Mouse (Mus musculus) fat pad, adult 2 months (tissue): ENCODE data around the gene Thra.
"Not testable (repeated sequence)": the region's sequence is repeated elsewhere in the genome, so short reads cannot be mapped to it uniquely, and the experiment has no call there.

Source experiments
- DNase-seq: peaks from one replicate; pipeline ENCODE4 v3.0.0-alpha.2; 2011; ENCODE audit warnings: low read depth, low spot score; ENCODE audit errors: extremely low read depth

Thra gene

DNA sequence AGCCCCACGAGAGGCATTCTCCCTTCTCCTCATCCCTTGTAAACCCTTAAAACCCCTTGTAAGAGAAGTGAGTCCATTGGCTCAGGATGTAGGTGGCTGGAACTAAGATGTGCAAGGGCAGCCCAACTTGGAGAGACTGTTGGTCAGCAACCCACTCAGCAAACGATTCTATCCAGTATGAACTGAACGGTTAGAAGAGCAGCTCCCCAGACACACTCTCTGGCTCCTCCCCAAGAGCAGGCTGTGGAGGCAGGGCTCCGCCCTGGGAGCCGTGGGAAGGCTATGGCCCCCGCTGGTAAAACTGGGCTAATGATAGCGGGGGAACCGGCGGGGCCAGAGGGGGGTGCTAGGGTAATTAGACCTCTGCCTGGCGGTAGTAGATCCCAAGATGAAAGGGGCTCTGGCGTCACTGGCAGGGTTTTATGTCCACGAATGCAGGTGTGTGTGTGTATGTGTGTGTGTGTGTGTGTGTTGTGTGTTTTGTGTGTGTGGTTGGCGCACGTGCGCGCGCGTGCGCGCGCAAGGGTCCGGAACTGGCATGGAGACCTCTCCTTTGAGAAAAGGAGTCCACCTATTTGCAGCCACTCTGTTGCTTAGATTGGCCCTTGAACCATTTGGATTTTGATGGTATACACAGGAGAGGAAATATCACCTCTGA lies at the start of gene Thra:
Thra (plus strand) TSS at position 246 of the 658 bp plus-strand sequence.
- no peak for DNase-seq

DNA sequence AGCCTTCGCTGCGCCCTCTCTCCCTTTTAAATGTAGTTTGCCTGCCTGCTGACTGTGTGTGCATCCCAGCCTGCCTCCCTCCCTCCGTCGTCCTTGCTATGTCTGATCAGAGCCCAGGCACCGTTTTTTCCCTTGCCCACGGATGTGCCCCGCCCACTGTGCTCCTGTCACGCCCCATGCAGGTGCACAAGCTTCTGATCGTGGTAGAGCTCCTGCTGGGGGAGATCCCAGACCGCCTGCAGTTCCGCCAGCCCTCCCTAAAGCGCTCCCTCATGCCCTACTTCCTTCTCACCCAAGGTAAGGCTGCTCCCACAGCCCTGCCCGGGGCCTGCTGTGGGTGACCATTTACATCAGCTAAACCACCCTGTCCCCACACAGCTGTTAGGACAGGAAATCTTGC lies 47.2 kb upstream of the Thra start:
- no peak for DNase-seq

DNA sequence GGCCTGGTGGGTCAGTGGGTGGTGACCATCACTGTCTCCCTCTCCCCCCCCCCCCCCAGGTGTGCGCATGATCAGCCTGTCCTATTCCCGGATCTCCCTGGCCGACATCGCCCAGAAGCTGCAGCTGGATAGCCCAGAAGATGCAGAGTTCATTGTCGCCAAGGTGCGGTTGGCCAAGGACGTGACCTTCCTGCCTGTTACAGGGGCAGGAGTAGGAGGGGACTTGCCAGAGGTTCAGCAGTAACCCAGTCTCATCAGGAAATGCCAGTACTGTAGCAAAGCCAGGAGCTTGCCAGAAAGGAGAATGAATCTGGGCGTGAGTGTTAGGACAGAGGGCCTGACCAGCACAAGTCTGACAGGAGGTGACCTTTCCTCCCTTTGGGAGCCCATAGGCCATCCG lies 46.7 kb upstream of the Thra start:
- no peak for DNase-seq

DNA sequence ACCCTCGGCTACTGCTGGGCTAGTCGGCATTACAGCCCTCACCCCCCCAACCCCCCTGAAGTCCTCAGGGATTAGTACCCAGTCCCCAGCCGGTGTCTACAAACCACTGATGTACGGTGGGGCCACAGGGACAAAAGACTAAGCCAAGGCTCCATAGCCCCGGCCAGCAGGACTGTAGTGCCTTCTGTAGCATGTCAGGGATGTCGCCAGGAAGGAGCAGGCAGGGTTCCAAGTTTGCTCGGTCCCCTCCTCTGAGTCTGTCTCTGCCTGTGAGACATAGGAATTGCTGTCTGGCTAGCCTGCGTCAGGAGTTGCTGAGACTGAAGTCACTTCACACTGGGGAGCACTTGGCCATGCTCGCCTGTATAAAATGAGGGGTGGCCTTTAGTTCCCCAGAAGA lies 46.1 kb upstream of the Thra start:
- DNase-seq = no peak

DNA sequence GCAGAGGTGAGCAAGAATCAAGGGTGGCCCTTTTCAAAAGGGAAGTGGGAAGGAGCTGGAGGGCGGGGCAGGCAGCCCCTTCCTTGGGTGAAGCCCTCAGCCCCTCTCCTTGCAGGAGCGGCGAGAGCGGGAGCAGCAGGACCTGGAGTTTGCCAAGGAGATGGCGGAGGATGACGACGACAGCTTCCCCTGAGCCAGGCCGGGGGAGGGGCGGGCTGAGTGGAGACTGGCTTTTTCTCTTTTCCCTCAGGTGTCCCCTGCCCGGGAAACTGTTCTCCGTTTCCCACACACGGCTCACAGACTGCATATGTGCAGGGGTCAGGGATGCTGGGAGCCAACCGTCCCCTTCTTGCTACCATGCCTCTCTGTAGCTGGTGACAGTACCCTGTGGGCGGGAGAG lies 45.0 kb upstream of the Thra start:
- DNase-seq = no peak

GRCm38 (mm10) chr11:98696454-98697216 lies 43.8 kb upstream of the Thra start:
- peak; percentile 64 for DNase-seq

- DNase-seq = no peak
These were observed 43.2 kb upstream of the Thra start for GRCm38 (mm10) chr11:98697225-98697624.

- no peak for DNase-seq
These were observed 41.4 kb upstream of the Thra start for GRCm38 (mm10) chr11:98698849-98699640.

DNA sequence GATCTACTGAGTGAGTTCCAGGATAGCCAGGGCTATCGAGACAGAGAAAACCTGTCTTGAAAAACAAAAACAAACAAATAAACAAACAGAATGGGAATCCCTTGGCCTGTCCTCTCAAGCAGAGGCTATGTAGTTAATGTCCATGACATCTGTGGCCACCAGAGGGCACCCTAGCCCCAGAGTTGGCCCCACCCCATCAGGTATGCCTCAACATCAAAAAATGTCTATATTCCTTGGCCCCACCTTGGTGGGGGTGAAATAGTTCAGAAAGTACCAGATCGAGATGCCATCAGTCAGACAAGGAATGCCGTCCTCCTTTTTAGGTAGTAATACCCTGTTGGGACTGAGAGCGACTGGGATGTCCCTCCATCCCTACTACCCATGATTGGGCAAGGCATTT lies 40.5 kb upstream of the Thra start:
- no peak for DNase-seq

- no peak for DNase-seq
These were observed 39.2 kb upstream of the Thra start, which contains the start of gene Csf3 for GRCm38 (mm10) chr11:98701213-98701670. TSS of gene Csf3 (plus strand) at chr11:98701263.

- no peak for DNase-seq
These were observed 38.1 kb upstream of the Thra start for GRCm38 (mm10) chr11:98702323-98702722.

DNA sequence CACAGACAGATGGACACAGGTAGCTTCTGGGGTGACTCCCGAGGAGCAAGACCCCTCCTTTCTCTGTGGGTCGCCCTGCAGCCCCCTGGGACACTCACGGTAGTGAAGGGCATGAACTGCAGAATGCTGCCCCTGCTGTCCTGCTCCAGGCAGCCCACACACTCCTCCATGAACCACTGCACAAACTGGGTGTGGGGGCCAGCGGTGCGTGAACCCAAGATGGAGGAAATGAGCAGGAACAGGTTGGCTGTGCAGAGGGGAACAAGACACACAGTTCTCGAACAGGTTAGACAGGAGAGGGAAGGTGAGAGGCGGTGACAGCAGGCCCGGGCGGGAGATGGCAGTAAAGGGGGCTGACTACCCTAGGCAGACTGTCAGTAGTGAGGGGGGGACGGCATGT lies 35.4 kb upstream of the Thra start:
- no peak for DNase-seq

GRCm38 (mm10) chr11:98707401-98708281 lies 32.8 kb upstream of the Thra start:
- DNase-seq = no peak

- no peak for DNase-seq
These were observed 32.0 kb upstream of the Thra start for GRCm38 (mm10) chr11:98708282-98708956.

DNA sequence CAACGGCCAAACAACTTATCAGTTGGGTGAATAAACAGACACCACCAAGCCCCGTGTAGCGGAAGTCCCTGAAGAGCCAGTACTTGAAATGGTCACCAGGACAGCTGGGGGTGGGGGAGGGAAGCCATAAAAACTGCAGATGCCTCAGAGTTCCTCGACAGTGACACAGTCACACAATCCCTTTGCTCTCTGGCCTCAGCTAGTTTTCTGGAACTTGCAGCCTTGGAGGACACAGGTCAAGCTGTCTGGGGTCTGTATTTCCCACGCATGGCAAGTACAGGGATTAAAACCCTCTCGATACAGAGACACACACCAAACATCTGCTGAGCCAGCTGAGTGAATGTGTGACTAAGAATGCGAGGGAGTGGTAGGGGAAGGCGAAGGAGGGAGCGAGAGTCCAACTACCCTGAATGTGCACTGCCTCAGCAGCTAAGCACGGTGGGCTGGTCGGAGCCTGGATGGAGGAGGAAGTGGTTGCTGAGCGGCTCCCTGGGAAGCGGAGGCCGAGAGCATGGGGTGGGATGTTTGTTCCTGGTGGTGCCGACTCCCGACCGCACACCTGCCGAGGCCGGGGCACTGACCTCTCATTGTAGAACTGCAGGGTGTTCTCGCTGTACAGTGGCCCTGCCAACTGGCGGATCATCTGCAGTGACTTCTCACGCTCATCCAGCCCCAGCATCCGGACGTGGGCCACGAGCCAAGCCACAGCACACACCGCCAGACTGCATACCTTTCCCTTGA lies 31.3 kb upstream of the Thra start:
- DNase-seq = peak; percentile 30

- DNase-seq = no peak
These were observed 29.9 kb upstream of the Thra start for GRCm38 (mm10) chr11:98710416-98711045.

GRCm38 (mm10) chr11:98711046-98711434 lies 29.4 kb upstream of the Thra start:
- DNase-seq = no peak

GRCm38 (mm10) chr11:98712009-98712408 lies 28.4 kb upstream of the Thra start:
- DNase-seq = not testable (repeated sequence)

DNA sequence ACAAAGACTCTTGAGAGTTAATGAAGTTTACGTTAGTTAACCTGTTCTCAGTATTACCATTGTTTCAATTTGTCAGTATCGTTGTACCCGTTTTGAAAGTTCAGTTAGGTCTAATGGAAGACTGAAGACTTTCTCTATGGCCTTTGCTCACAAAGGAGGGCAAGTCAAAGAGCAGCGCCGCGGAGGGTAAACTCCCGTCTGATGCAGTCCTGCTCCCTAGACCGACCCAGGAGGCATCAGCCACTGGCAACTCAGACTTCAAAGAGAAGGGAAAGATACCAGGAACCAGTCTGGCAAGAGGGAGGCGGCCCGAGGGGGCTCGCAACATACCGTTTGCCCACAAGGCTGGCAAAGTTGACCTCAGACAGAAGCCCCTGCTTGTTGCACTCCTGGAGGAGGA lies 26.7 kb upstream of the Thra start:
- no peak for DNase-seq
